Mouse (Mus musculus): Measurements from ENCODE around the gene Hyal4.

The Hyal4 gene

DNA sequence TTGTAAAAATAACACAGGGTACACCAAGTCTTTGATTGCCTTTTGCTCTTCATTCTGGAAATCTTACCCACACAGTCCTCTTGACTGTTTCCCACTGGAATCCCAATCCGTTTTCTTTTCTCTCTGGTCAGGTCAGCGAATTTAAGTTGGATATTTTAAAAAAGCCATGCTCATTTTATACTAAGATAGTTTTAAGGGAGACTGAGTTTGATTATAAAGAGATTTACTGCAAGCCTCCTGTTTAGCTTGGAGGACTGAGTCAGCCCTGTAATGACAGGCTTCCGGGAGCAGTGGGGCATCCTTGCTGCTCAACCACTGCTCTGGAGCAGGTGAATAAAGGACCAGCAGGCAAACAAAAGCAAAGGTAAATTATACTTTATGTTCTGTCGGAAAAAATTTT, at the start of gene Hyal4:
Gene Hyal4, plus strand, starts transcription at position 301 of the 400 bp plus-strand sequence.
- DNase-seq: no peak

GRCm38 (mm10) chr6:24707090-24707489, 41.0 kb upstream of the Hyal4 start:
- no peak for DNase-seq

DNA sequence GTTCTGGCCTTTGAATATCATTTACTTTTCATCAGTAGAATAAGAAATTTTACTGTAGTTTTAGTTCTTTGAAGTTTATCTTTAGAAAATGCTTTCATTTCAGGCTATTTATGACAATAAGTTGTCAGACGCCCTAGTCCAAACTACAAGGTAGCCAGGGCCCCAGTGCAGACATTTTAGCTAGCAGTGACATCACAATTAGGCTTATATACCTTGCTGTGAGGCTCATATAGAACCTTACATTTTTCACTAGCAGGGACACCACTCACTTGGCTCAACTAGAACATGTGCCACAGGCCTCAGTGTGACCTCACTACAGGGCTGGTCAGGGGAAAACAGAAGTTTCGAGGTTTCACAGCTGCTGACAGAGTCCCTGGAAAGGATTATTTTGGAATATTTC, 40.6 kb upstream of the Hyal4 start:
- no peak for DNase-seq

DNA sequence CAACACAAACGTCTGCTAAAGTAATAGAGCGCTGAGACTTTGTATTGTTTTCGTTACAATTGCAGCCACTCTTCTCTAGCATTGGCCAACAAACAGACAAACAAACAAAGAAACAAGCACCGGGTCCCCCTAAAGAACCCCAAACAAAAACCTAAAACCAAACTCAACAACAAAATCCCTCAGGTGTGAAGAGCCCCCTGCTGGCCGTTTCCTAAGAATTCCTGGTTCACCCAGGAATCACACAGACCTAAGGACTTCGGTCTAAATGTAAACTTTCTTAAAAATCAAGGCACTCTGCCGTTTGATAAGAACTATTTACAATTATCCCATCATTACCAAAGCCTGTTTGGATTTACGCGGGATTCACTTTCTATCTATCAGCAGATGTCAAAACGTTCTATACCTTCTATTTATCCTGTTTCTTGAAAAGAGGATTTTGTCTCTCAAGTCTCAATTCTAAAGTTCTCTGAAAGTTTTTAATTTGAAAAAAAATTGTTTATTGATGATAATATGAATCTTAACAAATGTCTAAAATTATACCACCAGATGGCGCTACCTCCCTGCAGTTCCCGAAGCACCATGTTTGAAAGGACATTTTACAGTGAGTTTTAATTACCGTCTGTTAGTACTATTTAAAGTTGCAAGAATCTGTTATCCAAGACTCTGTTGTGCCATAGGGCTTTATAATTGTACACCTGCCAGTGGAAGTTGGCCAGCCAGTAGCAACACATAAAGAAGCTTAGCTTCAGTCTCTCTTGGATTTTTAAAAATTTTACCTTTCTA, 26.6 kb upstream of the Hyal4 start:
- no peak for DNase-seq

GRCm38 (mm10) chr6:24728130-24728529, 20.0 kb upstream of the Hyal4 start:
- DNase-seq: no peak

DNA sequence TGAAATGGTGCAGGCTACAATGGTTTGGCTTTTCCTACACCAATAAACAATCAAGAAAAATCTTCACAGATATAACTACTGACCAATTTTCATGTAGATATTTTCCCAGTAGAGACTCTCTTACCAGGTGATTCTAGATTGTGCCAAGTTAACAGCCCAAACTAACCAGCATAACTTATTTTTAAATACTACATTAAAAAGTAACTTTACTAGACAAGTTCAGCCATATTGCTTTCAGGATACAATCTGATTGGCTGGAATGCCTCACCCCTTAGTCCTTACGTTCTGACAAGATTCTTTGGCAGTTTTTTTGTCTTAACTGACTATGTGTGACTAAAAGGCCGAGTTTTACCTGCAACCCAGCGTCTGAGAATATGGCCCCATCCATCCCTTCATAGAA, 15.2 kb upstream of the Hyal4 start, which contains the start of gene Hyal6:
Gene Hyal6, plus strand, starts transcription at position 301 of the 400 bp plus-strand sequence.
- no peak for DNase-seq

GRCm38 (mm10) chr6:24734565-24734964, 13.6 kb upstream of the Hyal4 start:
- no peak for DNase-seq

- no peak for DNase-seq
These were observed 11.2 kb downstream of the Hyal4 start for GRCm38 (mm10) chr6:24759281-24759680.

DNA sequence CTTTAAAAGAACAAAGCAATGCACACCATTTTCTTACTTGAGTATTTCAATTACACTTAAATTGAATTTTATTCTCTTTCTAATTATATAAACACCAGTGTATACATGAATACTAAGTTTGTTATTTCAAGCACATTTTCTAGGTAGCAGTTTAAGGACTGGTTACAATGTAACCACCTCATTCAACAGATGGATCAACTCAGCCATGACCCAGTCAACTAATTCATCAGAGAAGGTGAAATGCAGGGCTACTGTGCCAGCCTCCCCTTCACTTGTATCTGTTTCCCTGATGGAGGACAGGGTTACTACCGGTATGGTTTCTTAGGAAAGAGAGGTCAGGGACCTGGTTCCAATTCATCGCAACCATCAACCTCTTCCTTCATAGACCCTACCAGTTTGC, 18.1 kb downstream of the Hyal4 start:
- DNase-seq: no peak

DNA sequence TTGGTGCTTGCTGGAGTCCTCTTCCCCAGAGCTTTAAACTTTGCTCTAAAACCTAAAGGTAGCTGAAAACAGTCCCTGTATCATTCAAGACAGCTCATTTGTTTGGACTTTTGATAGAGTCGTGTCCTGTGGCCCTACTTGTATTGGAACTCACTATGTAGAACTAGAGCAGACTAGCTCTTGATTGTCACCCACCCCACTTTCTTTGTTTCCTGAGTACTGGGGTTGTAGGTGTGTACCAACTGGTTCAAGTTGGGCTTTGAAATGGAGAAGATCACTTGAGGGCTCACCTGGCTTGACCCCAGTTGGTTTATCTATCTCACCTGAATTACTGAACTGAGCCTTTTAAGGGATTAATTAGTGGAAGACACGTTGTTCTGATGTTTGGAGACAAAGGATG, 31.1 kb downstream of the Hyal4 start:
- no peak for DNase-seq

DNA sequence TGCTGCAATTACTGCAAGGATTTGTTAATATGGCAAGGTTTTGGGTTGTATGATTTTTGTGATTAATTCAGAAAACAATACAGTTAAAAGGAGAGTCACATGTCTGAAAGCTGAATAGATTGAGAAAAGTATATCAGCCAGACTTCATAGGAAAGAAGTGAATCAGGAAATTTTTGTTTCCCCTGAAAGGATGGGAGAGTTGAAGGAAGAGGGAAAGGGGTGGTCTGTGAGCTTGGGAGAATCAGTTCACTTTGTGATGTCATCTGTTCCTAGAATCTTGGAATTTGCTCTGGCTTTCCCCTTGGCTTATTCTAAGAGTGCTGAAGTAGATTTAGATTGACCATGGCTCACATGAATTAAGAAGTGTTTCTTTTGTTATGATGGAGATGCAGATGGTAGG, 42.8 kb downstream of the Hyal4 start, which contains the start of gene Spam1:
Gene Spam1, plus strand, starts transcription at position 301 of the 400 bp plus-strand sequence.
- no peak for DNase-seq
